Mouse (Mus musculus): ENCODE results near the gene Tmem63b. TPM values are rescaled to one million over a fixed set of nuclear protein-coding genes. Genes with fewer than 3 reads are reported as not detected.

The Tmem63b gene
- polyA plus RNA-seq, 1 experiment from 2014 or later, result 40.9 TPM

GRCm38 (mm10) chr17:45689120-45689519 is 2.4 kb upstream of the Tmem63b start:
- Histone ChIP-seq H3K27me3 (ENCODE audit: control insufficient read depth, insufficient read depth, low read length) (no peaks in the 10 kb centered on the region), H3K4me2 (replicated peaks; ENCODE audit: low read depth) (no peak overlapping the region), H3K9me3 (ENCODE audit: control insufficient read depth, low read length) (no peaks in the 10 kb centered on the region), H3K9ac (ENCODE audit: low read length) (no peak overlapping the region), H3K4me3 (ENCODE audit: low read depth, low read length) (no peak overlapping the region), H3K4me1 (replicated peaks; ENCODE audit: control insufficient read depth, insufficient read depth) (peaks cover 4% of the 10 kb centered on the region; the same call in 1 of the 2 replicates), H3K36me3 (ENCODE audit: control insufficient read depth, insufficient read depth, low read length) (no peaks in the 10 kb centered on the region), H3K27ac (replicated peaks) (peak overlapping the region; percentile 24)
- WGBS, result 49% methylated on average over 9 of the region's 9 CpGs
- TF ChIP-seq CTCF (IDR thresholded peaks at IDR 0.05; ENCODE audit: low read depth) (no peak), EP300 (optimal IDR thresholded peaks at IDR 0.05) (no peak)
- DNase-seq (ENCODE audit: low spot score) (no peak), ATAC-seq (ENCODE audit: low FRiP score, low TSS enrichment) (no peak)

- H3K4me2 ChIP-seq (replicated peaks; ENCODE audit: low read depth), result peak within 1 kb of the TSS; percentile 88
- H3K9ac ChIP-seq (ENCODE audit: low read length), result peak within 1 kb of the TSS; percentile 91
- no peaks in the 10 kb centered on the region for H3K27me3 ChIP-seq (ENCODE audit: control insufficient read depth, insufficient read depth, low read length)
- peak within 1 kb of the TSS; percentile 90 for H3K27ac ChIP-seq (replicated peaks)
- peak; percentile 77 for ATAC-seq (ENCODE audit: low FRiP score, low TSS enrichment)
- peak; percentile 94 for DNase-seq (ENCODE audit: low spot score)
- TF ChIP-seq EP300 (optimal IDR thresholded peaks at IDR 0.05) (no peak), CTCF (IDR thresholded peaks at IDR 0.05; ENCODE audit: low read depth) (peak; percentile 29)
- WGBS, result under 1% methylated on average over 34 of the region's 50 CpGs
- no peaks in the 10 kb centered on the region for H3K36me3 ChIP-seq (ENCODE audit: control insufficient read depth, insufficient read depth, low read length)
- peaks cover 4% of the 10 kb centered on the region; the same call in 1 of the 2 replicates for H3K4me1 ChIP-seq (replicated peaks; ENCODE audit: control insufficient read depth, insufficient read depth)
- H3K9me3 ChIP-seq (ENCODE audit: control insufficient read depth, low read length), result no peaks in the 10 kb centered on the region
- peak within 1 kb of the TSS; percentile 93 for H3K4me3 ChIP-seq (ENCODE audit: low read depth, low read length)
Measured at GRCm38 (mm10) chr17:45686093-45686619, 549 bp downstream of the Tmem63b start, which contains the start of gene Mrpl14. Gene Mrpl14, plus strand, starts transcription at chr17:45686322.

- Histone ChIP-seq H3K9me3 (ENCODE audit: control insufficient read depth, low read length) (no peaks in the 10 kb centered on the region), H3K4me3 (ENCODE audit: low read depth, low read length) (peak overlapping the region; percentile 93), H3K36me3 (ENCODE audit: control insufficient read depth, insufficient read depth, low read length) (no peaks in the 10 kb centered on the region), H3K27me3 (ENCODE audit: control insufficient read depth, insufficient read depth, low read length) (no peaks in the 10 kb centered on the region), H3K4me2 (replicated peaks; ENCODE audit: low read depth) (peak overlapping the region; percentile 88), H3K4me1 (replicated peaks; ENCODE audit: control insufficient read depth, insufficient read depth) (peaks cover 4% of the 10 kb centered on the region), H3K27ac (replicated peaks) (peak overlapping the region; percentile 90), H3K9ac (ENCODE audit: low read length) (peak overlapping the region; percentile 91)
- peak; percentile 56 for DNase-seq (ENCODE audit: low spot score)
- peak; percentile 39 for ATAC-seq (ENCODE audit: low FRiP score, low TSS enrichment)
- under 1% methylated on average over 55 of the region's 58 CpGs for WGBS
- TF ChIP-seq CTCF (IDR thresholded peaks at IDR 0.05; ENCODE audit: low read depth), result no peak
- no peak for TF ChIP-seq EP300 (optimal IDR thresholded peaks at IDR 0.05)
Measured at GRCm38 (mm10) chr17:45685171-45686092, 1.3 kb downstream of the Tmem63b start.

- peaks cover 4% of the 10 kb centered on the region for H3K4me1 ChIP-seq (replicated peaks; ENCODE audit: control insufficient read depth, insufficient read depth)
- ATAC-seq (ENCODE audit: low FRiP score, low TSS enrichment) (no peak; the same call in 1 of the 2 replicates), DNase-seq (ENCODE audit: low spot score) (no peak)
- peak overlapping the region; percentile 91 for H3K9ac ChIP-seq (ENCODE audit: low read length)
- no peaks in the 10 kb centered on the region for H3K9me3 ChIP-seq (ENCODE audit: control insufficient read depth, low read length)
- TF ChIP-seq EP300 (optimal IDR thresholded peaks at IDR 0.05), result no peak
- TF ChIP-seq CTCF (IDR thresholded peaks at IDR 0.05; ENCODE audit: low read depth), result no peak
- H3K36me3 ChIP-seq (ENCODE audit: control insufficient read depth, insufficient read depth, low read length), result no peaks in the 10 kb centered on the region
- peak overlapping the region; percentile 88 for H3K4me2 ChIP-seq (replicated peaks; ENCODE audit: low read depth)
- no peaks in the 10 kb centered on the region for H3K27me3 ChIP-seq (ENCODE audit: control insufficient read depth, insufficient read depth, low read length)
- peak overlapping the region; percentile 93 for H3K4me3 ChIP-seq (ENCODE audit: low read depth, low read length)
- WGBS, result 29% methylated on average over 14 of the region's 14 CpGs
- H3K27ac ChIP-seq (replicated peaks), result peak overlapping the region; percentile 90
Measured at GRCm38 (mm10) chr17:45684667-45685131, 2.0 kb downstream of the Tmem63b start.

GRCm38 (mm10) chr17:45682843-45683242 is 3.9 kb downstream of the Tmem63b start:
- DNase-seq (ENCODE audit: low spot score) (no peak), ATAC-seq (ENCODE audit: low FRiP score, low TSS enrichment) (peak; percentile 58)
- Histone ChIP-seq H3K27me3 (ENCODE audit: control insufficient read depth, insufficient read depth, low read length) (no peaks in the 10 kb centered on the region), H3K4me3 (ENCODE audit: low read depth, low read length) (no peak overlapping the region), H3K4me1 (replicated peaks; ENCODE audit: control insufficient read depth, insufficient read depth) (peaks cover 4% of the 10 kb centered on the region), H3K9ac (ENCODE audit: low read length) (no peak overlapping the region), H3K27ac (replicated peaks) (no peak overlapping the region), H3K4me2 (replicated peaks; ENCODE audit: low read depth) (no peak overlapping the region), H3K9me3 (ENCODE audit: control insufficient read depth, low read length) (no peaks in the 10 kb centered on the region), H3K36me3 (ENCODE audit: control insufficient read depth, insufficient read depth, low read length) (peaks cover 5% of the 10 kb centered on the region; the same call in 1 of the 2 replicates)
- 53% methylated on average over 4 of the region's 4 CpGs for whole genome bisulfite sequencing
- TF ChIP-seq EP300 (optimal IDR thresholded peaks at IDR 0.05) (no peak), CTCF (IDR thresholded peaks at IDR 0.05; ENCODE audit: low read depth) (no peak)

Data from stomach, postnatal 0 days (tissue).